Mouse (Mus musculus): ENCODE data around the gene Nfic. TPM values are rescaled to one million over a fixed set of nuclear protein-coding genes. Genes with fewer than 3 reads are reported as not detected.

Nfic gene
- total RNA-seq (2021): 100 and 129 TPM in 2 replicates
- long read RNA-seq, full-length matches to known transcripts: 23 of 52 reads
- long read RNA-seq, partial matches to known transcripts: 4 of 52 reads
- long read RNA-seq, other reads (novel, unspliced or antisense): 25 of 52 reads

DNA sequence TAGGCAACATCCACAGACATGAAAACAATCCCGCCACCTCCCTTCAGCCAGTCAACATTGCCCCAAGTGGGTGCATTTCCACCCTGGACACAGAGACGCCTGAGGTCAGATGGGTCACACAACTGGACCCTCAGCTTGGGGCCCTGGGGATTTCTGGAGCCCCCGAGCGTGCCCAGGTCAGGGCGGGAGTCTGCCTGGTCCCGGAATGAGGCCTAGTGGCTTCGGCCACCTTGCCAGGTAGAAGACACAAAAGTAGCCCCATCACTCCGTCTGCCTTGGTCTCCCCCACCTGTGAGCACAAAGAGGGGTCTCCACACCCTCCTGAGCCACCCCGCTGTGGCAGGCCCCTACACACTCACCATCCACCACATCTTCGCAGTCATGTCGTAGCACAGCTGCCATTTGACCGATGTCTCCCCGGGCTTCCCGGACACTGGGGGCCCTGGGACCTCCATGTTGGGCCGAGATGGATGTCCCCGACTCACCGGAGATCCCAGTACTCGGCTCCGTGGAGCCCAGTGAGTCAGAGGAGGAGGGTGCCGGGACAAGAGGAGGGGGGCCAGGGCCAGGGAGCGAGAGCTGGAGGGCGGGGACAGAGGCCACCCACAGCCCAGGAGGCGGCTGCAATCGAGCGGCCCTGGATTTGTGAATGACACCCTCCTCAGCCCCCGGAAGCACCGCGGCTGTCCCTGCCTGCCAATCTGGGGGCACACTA, at the start of gene Nfic:
Nfic (minus strand) TSS at position 455 of the 715 bp plus-strand sequence.
- DNase-seq: no peak

DNA sequence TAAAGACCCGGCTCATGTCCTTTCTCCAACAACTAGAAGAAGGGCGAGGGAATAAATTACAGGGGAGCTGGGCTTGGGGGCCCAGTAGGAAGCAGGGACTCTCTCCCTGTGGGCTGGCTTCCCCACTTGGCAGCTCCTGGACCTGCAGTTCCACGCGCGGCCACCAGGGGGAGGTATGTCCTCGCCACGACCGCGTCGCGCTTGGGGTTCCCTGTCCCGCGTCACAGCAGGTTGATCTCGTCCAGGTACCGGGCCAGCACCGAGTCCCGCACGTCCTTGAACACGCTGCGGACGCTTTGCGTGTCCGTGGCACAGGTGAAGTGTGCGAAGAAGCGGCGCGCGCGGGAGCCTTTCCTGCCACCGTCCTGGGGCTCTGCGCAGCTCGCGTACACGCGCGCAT, 47.2 kb upstream of the Nfic start:
- peak; percentile 91 for DNase-seq

DNA sequence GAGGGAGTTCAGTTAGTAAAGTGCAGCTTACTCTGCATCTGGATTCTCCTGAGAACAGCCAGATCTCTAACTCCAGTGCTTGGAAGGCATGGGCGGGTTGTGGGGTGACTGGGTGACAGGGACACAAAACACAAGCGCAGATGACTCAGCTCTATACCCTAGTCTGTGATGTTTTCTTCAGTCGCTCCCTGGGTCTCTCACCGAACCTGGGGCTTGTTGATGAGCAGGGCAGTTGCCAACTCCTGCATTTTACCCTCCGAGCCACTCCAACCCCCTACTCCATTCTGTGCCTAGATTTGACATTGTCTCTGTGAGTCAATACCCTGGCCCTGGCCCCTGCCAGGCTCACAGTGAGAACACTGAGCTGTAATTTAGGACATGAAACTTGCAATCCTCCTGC, 46.4 kb upstream of the Nfic start:
- no peak for DNase-seq

DNA sequence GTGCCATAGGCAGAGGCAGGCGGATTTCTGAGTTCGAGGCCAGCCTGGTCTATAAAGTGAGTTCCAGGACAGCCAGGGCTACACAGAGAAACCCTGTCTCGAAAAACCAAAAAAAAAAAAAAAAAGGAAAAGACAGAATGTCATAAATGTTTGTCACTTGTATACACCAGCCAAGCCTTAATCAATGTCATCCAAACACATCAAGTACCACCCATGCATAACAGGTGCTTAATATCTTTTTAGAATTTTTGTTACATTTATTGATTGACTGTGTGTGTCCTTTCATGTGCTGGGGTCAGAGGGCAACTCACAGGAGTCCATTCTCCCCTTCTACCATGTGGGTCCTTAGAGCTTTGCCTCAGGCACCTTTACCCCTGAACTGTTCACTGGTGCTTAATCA, 44.6 kb upstream of the Nfic start, which contains the start of gene S1pr4:
S1pr4 (minus strand) TSS at position 101 of the 400 bp plus-strand sequence.
- no peak for DNase-seq

DNA sequence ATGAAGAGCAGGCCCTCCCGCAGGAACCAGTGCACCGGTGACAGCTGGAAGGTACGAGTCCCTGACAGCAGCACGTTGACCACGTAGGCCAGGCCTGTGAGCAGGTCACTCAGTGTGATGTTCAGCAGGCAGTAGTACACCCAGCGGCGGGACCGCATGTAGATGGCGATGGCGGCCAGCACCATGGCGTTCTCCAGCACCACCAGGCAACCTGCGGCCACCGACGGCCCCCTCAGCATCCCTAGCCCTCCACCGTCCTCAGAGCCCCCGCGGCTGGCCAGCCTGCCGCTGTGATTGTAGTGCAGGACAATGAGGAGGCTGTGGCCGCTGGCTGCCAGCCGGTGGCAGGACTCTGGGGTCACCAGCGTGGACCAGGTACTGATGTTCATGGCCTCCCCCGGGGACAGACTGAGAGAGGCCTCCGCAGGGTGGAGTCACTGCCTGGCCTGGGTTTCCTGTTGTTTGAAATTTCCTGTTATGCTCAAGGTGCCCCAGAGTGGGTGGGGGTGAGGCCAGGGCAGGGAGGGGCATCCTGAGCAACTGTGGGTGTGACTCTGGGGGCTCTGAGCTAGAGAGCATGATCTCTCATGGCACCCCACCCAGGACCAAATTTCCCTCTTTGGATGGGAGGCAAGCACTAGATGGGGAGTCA, 43.9 kb upstream of the Nfic start:
- DNase-seq: no peak

DNA sequence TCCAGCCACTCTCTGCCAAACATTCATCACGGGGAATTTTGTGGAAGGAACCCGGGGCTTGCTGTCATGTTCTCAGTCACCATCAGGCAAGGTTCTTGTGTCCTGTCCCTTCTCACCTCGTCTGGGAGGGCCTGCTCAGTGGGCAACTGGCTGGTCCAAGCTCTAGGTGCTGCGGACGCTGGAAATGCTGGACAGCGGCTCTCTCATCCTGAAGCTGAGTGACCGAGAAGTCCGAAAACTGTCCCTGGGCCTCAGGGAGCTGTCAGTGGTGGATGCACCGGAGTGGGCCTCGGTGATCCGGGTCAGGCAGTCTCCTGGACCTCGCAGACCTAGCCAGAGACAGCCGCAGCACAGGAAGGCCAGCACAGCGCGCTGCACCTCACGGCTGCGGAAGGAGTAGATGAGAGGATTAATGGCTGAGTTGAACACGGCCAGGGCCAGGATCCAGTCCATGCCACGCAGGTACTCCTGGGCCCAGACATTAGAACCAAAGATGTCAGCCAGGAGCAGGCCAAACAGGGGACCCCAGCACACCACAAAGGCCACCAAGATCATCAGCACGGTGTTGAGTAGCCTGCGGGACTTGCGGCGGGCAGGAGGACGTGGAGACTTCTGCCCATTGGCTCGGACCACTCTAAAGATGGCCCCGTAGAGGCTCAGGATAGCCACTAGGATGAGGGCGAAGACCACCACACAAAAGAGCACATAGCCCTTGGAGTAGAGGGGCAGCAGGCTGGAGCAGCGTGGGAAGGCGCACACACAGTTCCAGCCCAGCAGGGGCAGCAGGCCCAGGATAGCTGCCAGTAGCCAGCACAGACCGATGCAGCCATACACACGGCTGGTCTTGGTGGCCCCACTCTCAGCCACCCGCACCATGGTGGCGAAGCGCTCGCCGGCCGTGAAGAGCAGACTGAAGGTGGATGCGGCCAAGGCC, 43.1 kb upstream of the Nfic start:
- DNase-seq: no peak

DNA sequence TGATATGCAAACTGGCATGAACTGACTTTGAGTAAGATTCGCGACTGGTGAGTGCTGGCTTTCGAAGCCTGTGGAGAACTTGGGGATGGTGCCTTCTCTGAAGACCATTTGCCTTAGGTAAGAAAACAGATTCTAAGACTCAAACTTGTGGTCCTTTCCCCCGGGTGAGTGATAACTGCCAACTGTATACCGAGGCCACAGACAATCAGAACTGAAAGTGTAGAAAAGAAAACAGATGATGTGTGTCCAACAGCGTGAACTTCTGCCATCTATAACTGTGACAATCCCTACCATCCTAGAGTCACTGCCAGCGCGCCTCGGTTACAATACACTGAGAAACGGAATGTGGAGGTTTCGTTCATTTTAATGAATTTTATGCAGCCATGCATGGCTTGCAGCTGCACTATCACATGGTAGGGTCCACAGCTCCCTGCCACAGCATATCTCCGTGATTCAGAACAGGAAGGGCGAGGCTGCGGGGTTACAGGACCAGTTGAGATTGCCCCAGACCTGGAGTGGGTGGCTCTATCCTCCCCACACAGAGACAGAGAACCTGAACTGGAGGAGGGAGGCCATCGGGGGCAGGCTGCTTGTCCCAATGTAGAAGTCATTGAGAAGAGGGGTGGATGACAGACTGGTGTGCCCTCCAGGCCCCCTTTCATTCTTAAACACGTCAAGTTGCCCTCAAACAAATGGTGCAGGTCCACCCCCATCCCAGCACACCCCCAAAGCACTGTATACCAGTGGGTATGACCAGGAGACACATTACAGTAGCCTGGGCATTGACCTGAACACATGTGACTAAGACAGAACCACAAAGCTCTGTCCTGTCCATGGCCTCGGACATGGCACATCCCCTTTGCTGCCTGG, 42.2 kb upstream of the Nfic start:
- no peak for DNase-seq

DNA sequence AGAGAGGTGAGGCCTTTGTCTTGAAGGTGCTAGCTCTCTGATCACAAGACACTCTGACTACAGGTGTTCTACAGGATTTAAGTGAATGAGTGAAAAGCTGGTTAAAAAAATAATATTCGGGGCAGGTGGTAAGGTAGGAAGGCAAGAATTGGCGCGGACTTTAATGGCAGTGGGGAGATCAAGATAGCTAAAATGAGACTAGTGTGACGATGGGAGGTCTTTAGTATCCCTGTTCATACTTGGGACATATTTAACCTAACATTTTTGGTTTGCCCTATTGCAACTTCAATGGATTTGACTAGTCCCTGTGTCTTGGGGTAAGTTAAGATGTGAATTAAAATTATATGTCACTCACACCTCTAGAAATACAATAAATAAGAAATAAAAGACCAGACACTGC, 41.5 kb upstream of the Nfic start:
- no peak for DNase-seq

DNA sequence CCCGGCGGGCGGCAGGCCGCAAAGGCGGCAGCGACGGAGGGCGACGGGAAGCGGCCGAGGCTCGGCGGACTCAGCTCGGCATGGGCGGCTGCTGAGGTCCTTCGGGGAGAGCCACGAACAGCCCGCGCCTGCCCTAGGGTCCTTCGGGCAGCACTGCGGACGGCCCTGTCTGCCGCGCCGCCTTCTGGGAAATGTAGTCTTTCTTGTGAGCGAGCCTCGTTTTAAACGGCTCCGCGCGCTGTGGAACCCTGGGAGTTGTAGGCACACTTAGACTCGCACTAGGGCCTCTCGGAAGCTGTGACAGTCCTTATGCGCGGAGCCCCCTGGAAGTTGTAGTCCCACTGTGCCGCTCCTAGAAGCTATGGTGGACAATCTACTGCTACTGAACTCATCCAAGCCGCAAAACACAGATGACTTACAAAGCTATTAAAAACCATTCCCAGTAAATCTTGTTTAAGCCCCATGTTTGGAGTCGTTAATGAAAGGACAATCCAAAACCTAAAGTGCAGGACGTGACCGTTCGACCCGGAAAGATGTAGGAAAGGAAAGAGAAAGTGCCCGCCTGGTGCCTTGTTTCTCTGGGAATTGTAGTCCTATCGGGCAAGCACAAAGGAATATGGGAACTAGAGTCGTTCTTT, 40.9 kb upstream of the Nfic start, which contains the start of gene Ncln:
Ncln (minus strand) TSS at position 129 of the 638 bp plus-strand sequence.
- DNase-seq: peak; percentile 95

DNA sequence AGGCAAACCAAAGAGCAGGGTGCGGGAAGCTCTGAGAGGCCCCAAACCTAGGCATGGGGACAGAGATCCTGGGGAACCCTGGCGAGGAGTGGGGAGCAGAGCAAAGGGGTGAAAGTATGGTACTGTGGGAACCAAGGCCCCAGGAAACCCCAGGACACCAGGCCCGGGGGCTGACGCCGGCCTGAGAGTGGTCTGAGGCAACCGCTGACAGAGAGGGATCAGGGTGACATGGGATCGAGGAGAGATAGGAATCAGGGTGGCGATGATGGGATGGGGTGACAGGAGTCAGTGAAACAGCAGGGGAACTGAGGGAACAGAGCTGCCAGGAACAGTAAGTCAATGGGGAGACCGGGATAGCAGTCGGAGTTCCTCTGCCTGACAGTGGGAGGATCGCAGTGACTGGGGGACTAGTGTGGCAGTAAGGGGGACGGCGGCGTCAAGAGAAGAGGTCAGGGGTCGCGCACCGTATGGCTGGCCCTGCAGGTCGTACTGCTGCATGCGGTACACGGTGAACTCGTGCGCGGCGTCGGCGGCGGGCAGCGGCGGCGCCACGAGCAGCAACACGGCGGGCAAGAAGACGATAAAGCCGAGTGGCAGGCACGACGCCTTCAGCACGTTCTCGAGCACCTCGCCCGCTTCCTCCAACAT, 40.3 kb upstream of the Nfic start:
- DNase-seq: no peak

DNA sequence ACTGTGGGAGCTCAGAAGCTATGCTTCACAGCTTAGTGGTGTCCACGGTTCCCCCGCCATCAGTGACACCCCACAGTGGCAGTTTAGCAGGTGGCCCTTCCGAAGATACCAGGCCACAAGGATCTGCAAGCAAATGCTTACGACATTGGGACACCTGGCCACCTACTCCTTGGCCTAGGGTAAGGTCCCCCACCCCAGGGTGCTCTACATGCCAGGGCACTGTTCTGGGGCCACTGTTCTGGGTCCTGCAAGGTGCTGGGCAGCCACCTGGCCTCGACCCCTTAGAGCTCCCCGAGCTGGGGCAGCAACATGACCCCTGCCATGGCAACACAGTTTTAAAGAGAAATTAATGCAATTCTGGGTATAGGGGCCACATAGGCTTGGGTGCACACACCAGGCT, 39.7 kb upstream of the Nfic start:
- DNase-seq: no peak

DNA sequence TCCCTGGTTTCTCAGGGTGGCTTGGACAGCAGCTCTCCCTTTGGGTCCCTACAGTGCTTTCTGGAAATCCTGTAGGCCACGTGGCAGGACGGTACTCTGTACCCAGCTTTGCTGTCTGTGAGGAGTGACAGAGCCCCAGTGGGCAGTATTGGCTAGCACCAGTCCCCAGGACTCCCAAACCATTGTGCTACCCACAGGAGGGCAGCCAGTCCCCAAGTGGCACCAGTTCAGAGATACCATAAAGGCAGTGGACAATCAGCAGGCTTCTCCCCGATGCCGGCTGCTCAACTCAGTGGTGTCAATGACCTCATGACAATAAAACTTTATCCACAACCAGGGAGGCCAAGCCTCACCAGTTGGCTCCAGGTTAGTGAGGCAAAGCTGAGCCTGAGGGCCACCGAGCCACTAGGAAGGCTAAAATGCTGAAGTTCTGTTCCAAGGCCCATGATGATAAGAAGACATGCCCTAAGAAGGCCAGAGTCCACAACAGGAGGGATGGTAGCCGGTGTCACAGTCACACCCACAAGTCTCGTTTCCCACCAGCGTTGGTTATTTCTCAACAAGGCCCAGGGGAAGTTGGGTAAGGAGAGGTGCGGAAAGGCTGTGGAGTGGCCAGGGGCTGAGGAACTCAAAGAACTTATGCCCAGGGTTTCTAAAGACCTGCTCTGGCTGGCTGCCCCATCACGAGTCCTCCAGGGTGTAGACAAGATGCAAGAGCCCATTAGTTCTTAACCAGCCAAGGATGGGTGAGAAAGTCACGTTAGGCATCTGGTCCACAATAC, 39.0 kb upstream of the Nfic start:
- no peak for DNase-seq

DNA sequence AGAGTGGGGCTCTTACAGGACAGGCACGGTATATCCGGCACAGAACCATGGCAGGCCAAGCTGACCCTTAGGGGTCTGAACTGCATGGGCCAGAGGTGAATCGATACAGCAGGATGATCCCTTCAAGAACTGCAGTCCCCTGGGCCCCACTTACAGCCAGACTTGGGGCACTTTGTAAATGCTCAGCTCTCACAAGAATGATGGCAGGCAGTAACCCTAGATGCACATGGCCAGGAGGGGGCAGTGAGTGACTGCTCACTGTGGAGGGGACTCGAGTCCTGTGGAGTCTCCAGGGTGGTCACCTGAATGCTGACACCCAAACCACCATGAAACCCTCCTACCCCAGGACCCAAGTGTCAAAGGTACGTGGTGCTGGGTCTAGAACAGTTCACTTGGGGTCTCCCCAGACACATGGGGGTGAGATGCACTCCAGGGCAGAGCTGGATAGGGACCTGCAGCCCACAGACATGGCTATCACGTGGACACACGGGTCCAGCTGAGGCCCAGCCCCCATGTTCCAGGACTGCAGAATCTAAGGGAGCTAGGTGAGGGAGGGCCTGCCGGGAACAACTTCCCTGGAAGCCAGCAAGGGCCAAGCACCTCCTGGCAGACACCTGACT, 38.3 kb upstream of the Nfic start:
- no peak for DNase-seq

DNA sequence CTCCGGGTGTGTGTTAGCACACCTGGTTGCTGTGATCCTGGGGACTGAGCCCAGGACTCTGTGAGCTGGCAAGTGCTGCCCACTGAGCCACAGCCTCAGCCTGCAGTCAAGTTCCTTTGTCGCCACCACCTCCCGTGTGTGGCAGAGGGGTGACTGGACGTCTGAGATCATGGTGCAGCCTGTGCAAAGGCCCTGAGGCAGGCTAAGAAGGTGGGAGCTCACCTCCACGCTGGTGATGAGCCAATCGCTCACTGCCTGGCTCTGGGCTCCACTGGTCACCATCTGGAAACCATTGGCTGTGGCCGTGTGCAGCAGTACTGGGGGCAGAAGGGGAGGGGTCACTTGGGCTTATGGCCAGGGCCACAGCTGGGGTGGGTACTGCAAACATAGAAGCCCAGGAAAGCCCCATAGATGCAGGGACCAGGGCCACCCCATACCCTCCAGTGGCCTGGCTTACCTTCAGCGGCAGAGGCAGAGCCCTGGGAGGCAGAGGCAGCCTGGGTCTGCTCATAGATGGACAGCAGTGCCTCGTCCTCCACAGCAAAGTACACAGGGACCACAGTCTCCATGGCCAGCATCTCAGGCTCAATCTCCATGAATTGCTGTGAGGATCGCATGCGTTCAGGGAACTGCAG, 37.3 kb upstream of the Nfic start:
- DNase-seq: no peak

DNA sequence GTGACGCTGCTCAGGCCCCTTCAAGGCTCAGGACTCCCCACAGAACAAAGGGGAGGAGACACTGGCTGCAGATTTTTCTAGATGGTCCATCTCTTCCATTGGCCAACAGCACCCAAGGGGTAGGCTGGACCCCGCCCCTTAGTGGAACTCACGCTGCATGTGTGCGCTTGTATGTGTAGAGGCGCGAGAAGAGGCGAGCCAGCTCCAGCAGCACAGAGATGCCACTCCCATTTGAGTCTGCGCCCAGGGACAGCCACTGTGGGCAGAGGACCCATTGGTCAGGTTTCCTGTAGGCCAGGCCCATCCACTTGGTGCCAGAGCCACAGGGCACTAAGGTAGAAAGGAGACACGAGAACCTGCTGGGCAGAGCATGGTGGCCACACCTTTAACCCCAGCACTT, 35.6 kb upstream of the Nfic start:
- no peak for DNase-seq

DNA sequence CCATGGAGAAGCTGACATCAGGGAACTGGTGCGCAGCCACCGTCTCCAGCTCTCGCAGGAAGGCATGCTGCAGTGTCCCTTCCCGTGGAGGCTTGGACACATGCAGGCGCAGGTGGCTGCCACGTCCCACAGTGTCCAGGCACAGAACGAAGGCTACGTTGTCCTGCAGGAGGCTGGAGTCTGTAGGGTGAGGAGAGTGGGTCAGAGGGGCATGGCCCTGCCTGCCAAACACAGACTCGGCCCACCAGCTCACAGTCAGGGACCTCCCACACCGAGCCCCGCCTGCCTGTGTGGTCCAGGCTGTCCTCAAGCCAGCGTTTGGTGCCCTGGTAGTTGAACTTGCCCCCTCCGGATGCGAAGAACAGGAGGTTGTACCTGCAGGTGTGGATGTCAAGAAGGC, 34.5 kb upstream of the Nfic start:
- no peak for DNase-seq

DNA sequence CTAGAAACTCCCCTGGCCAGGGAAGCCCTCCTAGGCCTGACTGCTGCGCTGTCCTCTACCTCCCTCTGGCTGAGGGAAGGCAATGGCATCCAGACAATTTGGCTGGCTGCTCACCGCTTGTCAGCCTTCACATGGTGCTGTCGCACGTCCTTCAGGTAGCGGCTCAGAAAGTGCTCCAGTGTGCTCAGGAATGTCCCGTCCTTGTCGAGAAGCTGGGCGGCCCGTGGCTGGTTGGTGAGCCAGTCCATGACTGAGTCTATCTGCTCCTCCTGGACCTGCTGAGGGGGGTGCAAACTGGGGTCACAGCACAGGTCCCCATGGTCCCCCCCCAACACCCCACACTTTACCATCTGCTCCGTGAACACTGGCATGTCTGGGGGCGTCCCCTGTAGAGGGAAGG, 32.6 kb upstream of the Nfic start:
- DNase-seq: no peak

DNA sequence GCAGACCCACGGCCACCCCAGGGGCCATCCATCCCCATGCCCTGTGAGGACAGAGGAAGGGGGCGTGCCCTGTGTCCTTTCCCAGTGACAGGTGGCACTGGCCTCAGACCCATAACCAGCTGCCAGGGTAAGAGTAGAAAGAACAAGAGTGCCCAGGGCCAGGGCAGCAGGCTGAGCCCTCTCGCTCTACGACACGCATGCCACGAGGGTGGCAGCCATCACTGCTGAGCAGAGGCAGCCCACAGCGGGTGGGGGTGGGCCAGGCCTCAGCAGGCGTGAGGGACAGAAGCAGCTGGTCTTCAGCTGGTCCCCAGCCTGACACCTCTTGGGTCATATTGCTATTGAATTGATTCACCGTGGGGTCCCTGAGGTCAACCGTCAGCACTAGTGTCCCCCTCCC, 31.1 kb upstream of the Nfic start:
- DNase-seq: no peak
